Mouse (Mus musculus): ENCODE data around the gene Fbxl2. TPM values are rescaled to one million over a fixed set of nuclear protein-coding genes. Genes with fewer than 3 reads are reported as not detected.

Fbxl2 gene
- polyA plus RNA-seq, 1 experiment: 9.7 TPM

DNA sequence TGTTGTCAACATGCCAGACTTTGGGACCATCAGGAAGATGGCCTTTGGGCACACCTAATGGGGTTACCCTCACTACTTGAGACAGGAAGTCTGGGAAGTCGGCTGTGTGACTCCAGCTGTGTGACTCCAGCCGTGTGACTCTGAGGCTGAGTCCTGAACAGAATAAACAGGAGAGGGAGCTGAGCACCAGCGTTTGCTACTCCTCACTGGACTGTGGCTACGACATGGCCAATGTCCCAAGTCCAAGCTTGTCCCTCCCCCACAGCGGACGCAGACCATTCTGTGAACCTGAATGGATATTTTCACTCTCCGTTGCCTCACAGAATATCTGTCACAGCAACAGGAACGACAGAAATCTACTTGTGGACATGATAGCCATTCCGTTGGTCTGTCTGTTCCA, 39.2 kb downstream of the Fbxl2 start:
- peaks cover 8% of the 10 kb centered on the region for H3K36me3 ChIP-seq (ENCODE audit: control insufficient read depth, insufficient read depth)
- H3K4me3 ChIP-seq (ENCODE audit: insufficient read depth, poor library complexity, severe bottlenecking): no peak overlapping the region
- no peaks in the 10 kb centered on the region for H3K79me3 ChIP-seq (ENCODE audit: low read depth)
- TF ChIP-seq CEBPB (IDR thresholded peaks at IDR 0.05; ENCODE audit: low read depth) (no peak), MYOD1 (IDR thresholded peaks at IDR 0.05; ENCODE audit: control insufficient read depth, insufficient read length, low read depth) (no peak), MYOG (IDR thresholded peaks at IDR 0.05; ENCODE audit: control insufficient read depth, extremely low read depth, insufficient read length) (no peak), USF1 (IDR thresholded peaks at IDR 0.05; ENCODE audit: low read depth) (no peak), CTCF (IDR thresholded peaks at IDR 0.05; ENCODE audit: control insufficient read depth, insufficient read depth, insufficient read length) (no peak), FOSL1 (IDR thresholded peaks at IDR 0.05; ENCODE audit: insufficient read depth, low read length, poor library complexity, severe bottlenecking) (no peak), MAX (IDR thresholded peaks at IDR 0.05) (no peak)
- H3ac ChIP-seq (ENCODE audit: control insufficient read depth, insufficient read length, low read depth): no peak overlapping the region
- H3K27me3 ChIP-seq (ENCODE audit: control insufficient read depth, insufficient read depth, insufficient read length): no peaks in the 10 kb centered on the region
- no peaks in the 10 kb centered on the region for H3K79me2 ChIP-seq (ENCODE audit: control insufficient read depth, insufficient read depth)

DNA sequence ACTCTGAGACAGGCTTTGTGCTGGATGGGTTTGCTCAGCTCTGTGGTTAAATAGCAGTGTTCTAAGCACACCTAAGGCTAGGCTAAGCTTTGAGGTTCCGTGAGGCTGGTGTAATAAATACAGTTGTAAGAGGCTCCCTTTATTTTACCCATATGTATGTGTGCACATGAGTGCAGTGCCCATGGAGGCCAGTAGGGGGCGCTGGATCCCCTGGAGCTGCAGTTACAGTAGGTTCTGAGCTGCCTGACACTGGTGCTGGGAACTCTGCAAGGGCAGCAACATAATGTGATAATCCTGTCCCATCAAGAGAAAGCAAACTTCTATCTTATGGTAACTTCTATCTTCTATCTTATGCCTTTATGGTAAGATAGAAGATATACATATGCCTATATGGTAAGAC, 47.7 kb downstream of the Fbxl2 start:
- H3ac ChIP-seq (ENCODE audit: control insufficient read depth, insufficient read length, low read depth): no peak overlapping the region
- no peak for TF ChIP-seq CTCF (IDR thresholded peaks at IDR 0.05; ENCODE audit: control insufficient read depth, insufficient read depth, insufficient read length)
- no peaks in the 10 kb centered on the region for H3K79me3 ChIP-seq (ENCODE audit: low read depth)
- H3K36me3 ChIP-seq (ENCODE audit: control insufficient read depth, insufficient read depth): peaks cover 14% of the 10 kb centered on the region
- no peaks in the 10 kb centered on the region for H3K27me3 ChIP-seq (ENCODE audit: control insufficient read depth, insufficient read depth, insufficient read length)
- no peak overlapping the region for H3K4me3 ChIP-seq (ENCODE audit: insufficient read depth, poor library complexity, severe bottlenecking)
- no peaks in the 10 kb centered on the region for H3K79me2 ChIP-seq (ENCODE audit: control insufficient read depth, insufficient read depth)

DNA sequence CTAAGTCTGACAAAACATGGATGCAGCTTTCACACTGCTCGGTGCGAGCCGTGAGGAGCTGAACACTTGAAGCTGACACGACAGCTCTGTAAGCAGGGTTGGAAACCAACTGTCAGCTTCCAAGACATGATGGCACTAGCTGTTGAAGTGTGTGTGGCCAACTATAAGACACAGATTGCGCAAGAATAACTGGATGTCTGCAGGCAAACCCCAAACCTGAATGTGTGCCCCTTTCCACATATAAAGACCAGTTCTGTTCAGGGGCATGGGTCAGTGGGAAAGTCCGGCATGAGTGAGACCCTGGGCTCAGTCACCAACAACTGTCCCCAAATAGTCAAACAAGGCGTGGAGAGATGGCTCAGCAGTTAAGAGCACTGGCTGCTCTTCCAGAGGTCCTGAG, 53.2 kb downstream of the Fbxl2 start:
- Histone ChIP-seq H3K79me3 (ENCODE audit: low read depth) (no peaks in the 10 kb centered on the region), H3K36me3 (ENCODE audit: control insufficient read depth, insufficient read depth) (peaks cover 4% of the 10 kb centered on the region), H3K79me2 (ENCODE audit: control insufficient read depth, insufficient read depth) (no peaks in the 10 kb centered on the region), H3ac (ENCODE audit: control insufficient read depth, insufficient read length, low read depth) (no peak overlapping the region), H3K27me3 (ENCODE audit: control insufficient read depth, insufficient read depth, insufficient read length) (no peaks in the 10 kb centered on the region), H3K4me3 (ENCODE audit: insufficient read depth, poor library complexity, severe bottlenecking) (no peak overlapping the region)
- no peak for TF ChIP-seq MAX (IDR thresholded peaks at IDR 0.05)
- no peak for TF ChIP-seq MYOD1 (IDR thresholded peaks at IDR 0.05; ENCODE audit: control insufficient read depth, insufficient read length, low read depth)
- no peak for TF ChIP-seq USF1 (IDR thresholded peaks at IDR 0.05; ENCODE audit: low read depth)
- TF ChIP-seq CEBPB (IDR thresholded peaks at IDR 0.05; ENCODE audit: low read depth): peak; percentile 51
- TF ChIP-seq FOSL1 (IDR thresholded peaks at IDR 0.05; ENCODE audit: insufficient read depth, low read length, poor library complexity, severe bottlenecking): no peak
- TF ChIP-seq MYOG (IDR thresholded peaks at IDR 0.05; ENCODE audit: control insufficient read depth, extremely low read depth, insufficient read length): no peak
- TF ChIP-seq CTCF (IDR thresholded peaks at IDR 0.05; ENCODE audit: control insufficient read depth, insufficient read depth, insufficient read length): no peak

DNA sequence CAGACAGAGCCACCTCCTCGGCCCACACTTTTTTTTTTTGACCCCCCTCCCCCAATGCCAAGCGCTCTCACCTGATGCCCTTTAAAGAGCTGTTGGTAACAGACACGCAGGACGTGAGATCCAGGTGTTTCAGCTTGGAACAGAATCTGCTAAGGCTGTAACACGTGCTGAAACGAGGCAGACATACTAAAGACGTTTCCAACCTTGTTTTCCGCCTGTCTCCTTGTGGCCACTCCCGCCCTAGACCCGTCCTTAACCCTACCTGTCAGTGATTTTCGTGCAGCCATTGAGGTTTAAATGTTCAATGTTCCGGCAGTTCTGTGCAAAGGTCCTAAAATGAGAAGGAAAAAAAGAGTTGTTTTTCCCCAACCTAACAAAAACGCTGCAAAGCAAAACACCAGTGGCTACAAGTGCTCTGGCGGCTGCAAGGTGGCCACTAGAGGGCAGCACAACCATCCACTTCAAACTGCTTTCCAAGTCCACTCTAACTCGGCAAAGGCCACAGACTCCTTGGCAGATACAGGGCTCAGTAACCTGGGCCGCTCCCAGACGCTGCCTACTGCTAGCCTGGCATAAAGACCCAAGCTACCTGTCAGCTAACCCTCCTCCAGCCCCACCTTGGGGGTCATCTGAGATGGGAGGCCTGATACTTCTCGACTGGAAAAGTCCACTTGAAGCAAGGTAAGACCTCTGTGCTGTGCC, 55.3 kb downstream of the Fbxl2 start:
- Histone ChIP-seq H3K4me3 (ENCODE audit: insufficient read depth, poor library complexity, severe bottlenecking) (no peak overlapping the region), H3K79me3 (ENCODE audit: low read depth) (no peaks in the 10 kb centered on the region), H3K27me3 (ENCODE audit: control insufficient read depth, insufficient read depth, insufficient read length) (no peaks in the 10 kb centered on the region), H3ac (ENCODE audit: control insufficient read depth, insufficient read length, low read depth) (peak overlapping the region; percentile 12), H3K79me2 (ENCODE audit: control insufficient read depth, insufficient read depth) (no peaks in the 10 kb centered on the region), H3K36me3 (ENCODE audit: control insufficient read depth, insufficient read depth) (peaks cover 4% of the 10 kb centered on the region)
- TF ChIP-seq CTCF (IDR thresholded peaks at IDR 0.05; ENCODE audit: control insufficient read depth, insufficient read depth, insufficient read length): peak; percentile 89
- no peak for TF ChIP-seq USF1 (IDR thresholded peaks at IDR 0.05; ENCODE audit: low read depth)
- TF ChIP-seq MYOG (IDR thresholded peaks at IDR 0.05; ENCODE audit: control insufficient read depth, extremely low read depth, insufficient read length): no peak
- no peak for TF ChIP-seq MYOD1 (IDR thresholded peaks at IDR 0.05; ENCODE audit: control insufficient read depth, insufficient read length, low read depth)
- TF ChIP-seq MAX (IDR thresholded peaks at IDR 0.05): no peak
- TF ChIP-seq CEBPB (IDR thresholded peaks at IDR 0.05; ENCODE audit: low read depth): no peak

DNA sequence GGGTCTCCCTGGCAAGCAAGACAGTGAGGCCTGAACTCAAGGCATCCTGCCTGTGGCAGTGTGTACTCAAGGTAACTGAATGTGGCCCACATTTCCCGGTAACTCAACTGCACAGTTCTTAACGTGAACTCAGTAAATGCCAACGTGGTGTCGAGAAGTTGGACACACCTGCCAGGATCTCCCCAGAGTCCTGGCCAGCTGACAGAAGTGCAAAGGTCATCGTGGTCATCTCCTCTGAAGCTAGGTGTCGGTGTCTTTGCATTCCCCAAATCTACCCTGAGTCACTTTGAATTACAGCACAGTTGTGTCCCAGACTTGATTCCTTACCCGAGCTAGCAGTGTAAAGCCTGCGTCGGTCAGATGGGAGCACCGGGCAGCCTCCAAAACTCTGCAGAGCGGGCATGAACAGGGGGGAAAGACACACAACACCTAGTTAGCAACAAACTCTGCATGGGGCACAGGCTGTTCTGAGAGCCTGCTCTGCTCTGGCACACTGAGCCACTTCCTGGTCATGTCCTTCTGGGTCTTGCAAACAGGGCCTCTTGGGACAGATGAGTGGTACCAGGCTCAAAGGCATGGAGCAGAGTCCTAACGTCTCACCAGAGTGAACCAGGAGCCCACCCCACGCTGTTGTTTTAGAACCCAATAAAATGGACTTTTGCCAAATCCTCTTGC, 60.9 kb downstream of the Fbxl2 start:
- Histone ChIP-seq H3ac (ENCODE audit: control insufficient read depth, insufficient read length, low read depth) (no peak overlapping the region), H3K79me3 (ENCODE audit: low read depth) (no peaks in the 10 kb centered on the region), H3K79me2 (ENCODE audit: control insufficient read depth, insufficient read depth) (no peaks in the 10 kb centered on the region), H3K4me3 (ENCODE audit: insufficient read depth, poor library complexity, severe bottlenecking) (no peak overlapping the region), H3K27me3 (ENCODE audit: control insufficient read depth, insufficient read depth, insufficient read length) (no peaks in the 10 kb centered on the region), H3K36me3 (ENCODE audit: control insufficient read depth, insufficient read depth) (peaks cover 29% of the 10 kb centered on the region)
- TF ChIP-seq MYOG (IDR thresholded peaks at IDR 0.05; ENCODE audit: control insufficient read depth, extremely low read depth, insufficient read length): no peak
- no peak for TF ChIP-seq USF1 (IDR thresholded peaks at IDR 0.05; ENCODE audit: low read depth)
- no peak for TF ChIP-seq MYOD1 (IDR thresholded peaks at IDR 0.05; ENCODE audit: control insufficient read depth, insufficient read length, low read depth)
- TF ChIP-seq FOSL1 (IDR thresholded peaks at IDR 0.05; ENCODE audit: insufficient read depth, low read length, poor library complexity, severe bottlenecking): no peak
- no peak for TF ChIP-seq CTCF (IDR thresholded peaks at IDR 0.05; ENCODE audit: control insufficient read depth, insufficient read depth, insufficient read length)
- no peak for TF ChIP-seq MAX (IDR thresholded peaks at IDR 0.05)
- TF ChIP-seq CEBPB (IDR thresholded peaks at IDR 0.05; ENCODE audit: low read depth): no peak

Data from C2C12 (cell line).